In genomic region chr4:84884111-84884538, GRCm38 (mm10) we compare ENCODE assay signal across 8 mouse cellular contexts. TPM values are rescaled to one million over a fixed set of nuclear protein-coding genes. Genes with fewer than 3 reads are reported as not detected.
DNase-seq lines count a peak whose midpoint lies in the region; ATAC-seq lines count a peak whose summit lies in the region.

Cntln (plus strand) TSS chr4:84884309.

- no peaks in the 10 kb centered on the region for H3K9me3 ChIP-seq in embryonic facial prominence, embryonic 11.5 days (replicated peaks; ENCODE audit: control insufficient read depth, low read length)
- no peaks in the 10 kb centered on the region for H3K9me3 ChIP-seq in midbrain, embryonic 11.5 days (ENCODE audit: control insufficient read depth, low read length)

- peak; percentile 95 for ATAC-seq in embryonic facial prominence, embryonic 11.5 days (replicated peaks; ENCODE audit: insufficient number of reproducible peaks, low FRiP score, low TSS enrichment, low read depth)
- peak; percentile 96 for ATAC-seq in midbrain, embryonic 11.5 days (ENCODE audit: low FRiP score)

- H3K4me2 ChIP-seq in embryonic facial prominence, embryonic 11.5 days (ENCODE audit: low read depth, low read length): peak within 1 kb of the TSS; percentile 84
- peak within 1 kb of the TSS; percentile 85 for H3K4me2 ChIP-seq in midbrain, embryonic 11.5 days

- H3K36me3 ChIP-seq in embryonic facial prominence, embryonic 11.5 days (replicated peaks; ENCODE audit: control insufficient read depth, insufficient read depth, low read depth, low read length): no peaks in the 10 kb centered on the region
- no peaks in the 10 kb centered on the region for H3K36me3 ChIP-seq in midbrain, embryonic 11.5 days (ENCODE audit: control insufficient read depth, insufficient read depth, low read length)

- WGBS in embryonic facial prominence, embryonic 11.5 days: under 1% methylated on average over 48 of the region's 50 CpGs
- whole genome bisulfite sequencing in midbrain, embryonic 11.5 days: 1% methylated on average over 46 of the region's 50 CpGs

- peak; percentile 99 for DNase-seq in adrenal gland, postnatal 25 days
- DNase-seq in embryonic facial prominence, embryonic 11.5 days (ENCODE audit: low spot score): peak; percentile 93
- peak; percentile 100 for DNase-seq in heart, adult 11 months
- DNase-seq in kidney, adult 11 months: peak; percentile 92
- peak; percentile 96 for DNase-seq in left cerebral cortex, postnatal 4 days
- peak; percentile 99 for DNase-seq in midbrain, embryonic 11.5 days (ENCODE audit: low spot score, missing footprints)
- DNase-seq in right cerebral cortex, postnatal 4 days: peak; percentile 94
- DNase-seq in yolk sac, embryonic 10.5 days (ENCODE audit: low spot score): peak; percentile 89

- H3K27ac ChIP-seq in embryonic facial prominence, embryonic 11.5 days (replicated peaks; ENCODE audit: low read depth, low read length): peak within 1 kb of the TSS; percentile 91
- peak within 1 kb of the TSS; percentile 74 for H3K27ac ChIP-seq in midbrain, embryonic 11.5 days (ENCODE audit: low read depth, low read length)

- peak within 1 kb of the TSS; percentile 83 for H3K4me3 ChIP-seq in embryonic facial prominence, embryonic 11.5 days (ENCODE audit: low read depth, low read length)
- H3K4me3 ChIP-seq in midbrain, embryonic 11.5 days (ENCODE audit: low read depth, low read length): peak within 1 kb of the TSS; percentile 62

- no peaks in the 10 kb centered on the region for H3K27me3 ChIP-seq in embryonic facial prominence, embryonic 11.5 days (ENCODE audit: control insufficient read depth, insufficient read depth, low read length)
- H3K27me3 ChIP-seq in midbrain, embryonic 11.5 days (ENCODE audit: control insufficient read depth, insufficient read depth, low read length): no peaks in the 10 kb centered on the region

- peak within 1 kb of the TSS; percentile 99 for H3K9ac ChIP-seq in embryonic facial prominence, embryonic 11.5 days (replicated peaks; ENCODE audit: low read length)
- H3K9ac ChIP-seq in midbrain, embryonic 11.5 days (ENCODE audit: low read length): peak within 1 kb of the TSS; percentile 96

- H3K4me1 ChIP-seq in embryonic facial prominence, embryonic 11.5 days (ENCODE audit: control insufficient read depth, insufficient read depth, low read length): no peaks in the 10 kb centered on the region
- 0 out of 2 replicates have a peak, but pooled peaks cover 3% of the 10 kb centered on the region for H3K4me1 ChIP-seq in midbrain, embryonic 11.5 days (ENCODE audit: control insufficient read depth, insufficient read depth, low read length)

- intact Hi-C loops in left cerebral cortex, postnatal 4 days (cut with DNase I): no loop called here

RNA-seq across cellular contexts. Expression of gene Cntln, which starts in this region (rescaled TPM):
- total RNA-seq in adrenal gland, postnatal 25 days (2021): 13.4 and 14.2 TPM in 2 replicates
- 12.4 and 13.7 TPM in 2 replicates for polyA plus RNA-seq in embryonic facial prominence, embryonic 11.5 days (2014; fragmentation: Nextera tagmentation; extraction: Ambion mirVana)
- 10 to 100 TPM in 1 of 2 experiments, 1 to 10 TPM in 1; 9.3 to 10.5 TPM for total RNA-seq in left cerebral cortex, postnatal 4 days (2021)
- polyA plus RNA-seq in midbrain, embryonic 11.5 days (2014; fragmentation: Nextera tagmentation; extraction: Ambion mirVana): 11.1 TPM in 2 replicates

Comparison
In these comparisons a context has a peak if more than half of its experiments do, and no peak if none do; other contexts are left out.
1. Peak in every context shown above with its lines: DNase-seq, ATAC-seq, H3K4me3 ChIP-seq and H3K27ac ChIP-seq.